In genomic region chr9:26977754-26978153, GRCm38 (mm10) we compare ENCODE assay signal across 26 mouse cellular contexts. TPM values are rescaled to one million over a fixed set of nuclear protein-coding genes. Genes with fewer than 3 reads are reported as not detected.
DNase-seq lines count a peak whose midpoint lies in the region; ATAC-seq and TF ChIP-seq lines count a peak whose summit lies in the region.
"Had no signal": no experiment of that assay in that cellular context is flagged by ENCODE, and none has a peak within 500 bp of the region (broad histone marks: within the 10 kb centered on the region; RNA-seq: fewer than 3 reads in every experiment).

No protein-coding gene starts in this region.

- no peak overlapping the region for H3K9ac ChIP-seq in forebrain, postnatal 0 days
- no peak overlapping the region for H3K9ac ChIP-seq in forebrain, embryonic 14.5 days (ENCODE audit: low read length)
- H3K9ac ChIP-seq in midbrain, postnatal 0 days (replicated peaks; ENCODE audit: low read length, poor library complexity, severe bottlenecking), result no peak overlapping the region
- no peak overlapping the region for H3K9ac ChIP-seq in midbrain, embryonic 11.5 days (ENCODE audit: low read length)
- H3K9ac ChIP-seq: embryonic facial prominence, embryonic 12.5 days; heart, embryonic 13.5 days; hindbrain, embryonic 14.5 days had no signal

- H3K4me1 ChIP-seq in forebrain, postnatal 0 days (ENCODE audit: insufficient read depth), result no peaks in the 10 kb centered on the region
- H3K4me1 ChIP-seq in forebrain, embryonic 14.5 days (ENCODE audit: control insufficient read depth, insufficient read depth, low read length), result no peaks in the 10 kb centered on the region
- H3K4me1 ChIP-seq in midbrain, postnatal 0 days (ENCODE audit: insufficient read depth, low read length), result no peaks in the 10 kb centered on the region
- H3K4me1 ChIP-seq in midbrain, embryonic 11.5 days (ENCODE audit: control insufficient read depth, insufficient read depth, low read length), result no peaks in the 10 kb centered on the region
- H3K4me1 ChIP-seq in olfactory bulb, adult 2 months (ENCODE audit: control insufficient read depth, insufficient read depth, low read length), result peaks cover 7% of the 10 kb centered on the region; the same call in 1 of the 2 replicates
- H3K4me1 ChIP-seq: embryonic facial prominence, embryonic 12.5 days; heart, embryonic 13.5 days had no signal

- H3K27ac ChIP-seq in forebrain, postnatal 0 days (ENCODE audit: low read depth, low read length), result no peak overlapping the region
- no peak overlapping the region for H3K27ac ChIP-seq in forebrain, embryonic 14.5 days (ENCODE audit: low read depth, low read length)
- no peak overlapping the region for H3K27ac ChIP-seq in layer of hippocampus, adult 2 months
- H3K27ac ChIP-seq in midbrain, postnatal 0 days (ENCODE audit: low read depth, low read length), result no peak overlapping the region
- H3K27ac ChIP-seq in midbrain, embryonic 11.5 days (ENCODE audit: low read depth, low read length), result no peak overlapping the region
- peak overlapping the region; percentile 75 for H3K27ac ChIP-seq in olfactory bulb, adult 2 months (ENCODE audit: insufficient read depth, low read depth, low read length)
- H3K27ac ChIP-seq: embryonic facial prominence, embryonic 12.5 days; heart, embryonic 13.5 days; hindbrain, embryonic 14.5 days had no signal

- no peaks in the 10 kb centered on the region for H3K27me3 ChIP-seq in forebrain, postnatal 0 days (ENCODE audit: insufficient read depth, low read length)
- H3K27me3 ChIP-seq in forebrain, embryonic 14.5 days (replicated peaks; ENCODE audit: control insufficient read depth, insufficient read depth, low read length), result no peaks in the 10 kb centered on the region
- no peaks in the 10 kb centered on the region for H3K27me3 ChIP-seq in midbrain, postnatal 0 days (ENCODE audit: insufficient read depth, low read length)
- no peaks in the 10 kb centered on the region for H3K27me3 ChIP-seq in midbrain, embryonic 11.5 days (ENCODE audit: control insufficient read depth, insufficient read depth, low read length)
- H3K27me3 ChIP-seq: embryonic facial prominence, embryonic 12.5 days; heart, embryonic 13.5 days had no signal

- DNase-seq in forebrain, postnatal 0 days, result peak; percentile 15
- DNase-seq in forebrain, embryonic 14.5 days (ENCODE audit: low spot score), result no peak
- no peak for DNase-seq in layer of hippocampus, adult 2 months (ENCODE audit: low spot score in 2 of 2)
- no peak for DNase-seq in layer of hippocampus, postnatal 36 days
- peak; percentile 9 for DNase-seq in midbrain, postnatal 0 days (ENCODE audit: low spot score)
- DNase-seq in midbrain, embryonic 11.5 days (ENCODE audit: low spot score, missing footprints), result no peak
- DNase-seq in cerebellum, postnatal 14 days, result no peak
- DNase-seq: adrenal gland, postnatal 14 days; B cell, adult 2 months; cerebellum, adult 2 months; cerebellum, postnatal 10 days; gastrocnemius, postnatal 14 days; heart, postnatal 14 days had no signal

- TF ChIP-seq POLR2A in olfactory bulb, adult 2 months (IDR thresholded peaks at IDR 0.05; ENCODE audit: insufficient read depth, low read depth, low read length), result no peak

- ATAC-seq in forebrain, postnatal 0 days, result no peak
- ATAC-seq in forebrain, embryonic 14.5 days, result no peak
- no peak for ATAC-seq in midbrain, postnatal 0 days (ENCODE audit: low FRiP score)
- ATAC-seq in midbrain, embryonic 11.5 days (ENCODE audit: low FRiP score), result no peak
- ATAC-seq: activated CD4-positive, CD25-positive, alpha-beta regulatory T cell, adult 4 months; CD4-positive, CD25-positive, alpha-beta regulatory T cell, adult 4 months; forebrain, embryonic 16.5 days had no signal

- no peak for TF ChIP-seq CTCF in forebrain, postnatal 0 days (IDR thresholded peaks at IDR 0.05; ENCODE audit: low read depth)
- peak; percentile 64 for TF ChIP-seq CTCF in layer of hippocampus, adult 2 months (conservative IDR thresholded peaks at IDR 0.05)
- TF ChIP-seq CTCF in midbrain, postnatal 0 days (IDR thresholded peaks at IDR 0.05), result peak; percentile 49
- TF ChIP-seq CTCF in olfactory bulb, adult 2 months (IDR thresholded peaks at IDR 0.05; ENCODE audit: insufficient read depth, low read depth, low read length), result no peak

- no peak overlapping the region for H3K4me3 ChIP-seq in forebrain, postnatal 0 days (ENCODE audit: low read depth, low read length)
- H3K4me3 ChIP-seq in forebrain, embryonic 14.5 days (ENCODE audit: low read depth, low read length), result no peak overlapping the region
- no peak overlapping the region for H3K4me3 ChIP-seq in layer of hippocampus, adult 2 months
- H3K4me3 ChIP-seq in midbrain, postnatal 0 days (ENCODE audit: low read depth, low read length), result no peak overlapping the region
- no peak overlapping the region for H3K4me3 ChIP-seq in midbrain, embryonic 11.5 days (ENCODE audit: low read depth, low read length)
- H3K4me3 ChIP-seq in olfactory bulb, adult 2 months (ENCODE audit: insufficient read depth, low read depth, low read length), result no peak overlapping the region
- H3K4me3 ChIP-seq: embryonic facial prominence, embryonic 12.5 days; heart, embryonic 13.5 days had no signal

- H3K9me3 ChIP-seq in forebrain, postnatal 0 days (ENCODE audit: low read length), result no peaks in the 10 kb centered on the region
- no peaks in the 10 kb centered on the region for H3K9me3 ChIP-seq in forebrain, embryonic 14.5 days (replicated peaks; ENCODE audit: control insufficient read depth, low read length)
- no peaks in the 10 kb centered on the region for H3K9me3 ChIP-seq in midbrain, postnatal 0 days (ENCODE audit: low read length)
- H3K9me3 ChIP-seq in midbrain, embryonic 11.5 days (ENCODE audit: control insufficient read depth, low read length), result no peaks in the 10 kb centered on the region
- H3K9me3 ChIP-seq: embryonic facial prominence, embryonic 12.5 days; heart, embryonic 13.5 days had no signal

- peaks cover 43% of the 10 kb centered on the region for H3K36me3 ChIP-seq in forebrain, postnatal 0 days (ENCODE audit: insufficient read depth)
- H3K36me3 ChIP-seq in forebrain, embryonic 14.5 days (ENCODE audit: control insufficient read depth, insufficient read depth, low read length), result peaks cover 53% of the 10 kb centered on the region
- peaks cover 46% of the 10 kb centered on the region for H3K36me3 ChIP-seq in midbrain, postnatal 0 days (ENCODE audit: insufficient read depth, low read length)
- peaks cover 12% of the 10 kb centered on the region for H3K36me3 ChIP-seq in midbrain, embryonic 11.5 days (ENCODE audit: control insufficient read depth, insufficient read depth, low read length)

- WGBS in forebrain, postnatal 0 days, result 80% methylated on average over 9 of the region's 9 CpGs
- WGBS in forebrain, embryonic 14.5 days, result 89% methylated on average over 9 of the region's 9 CpGs
- WGBS in midbrain, postnatal 0 days, result 91% methylated on average over 9 of the region's 9 CpGs
- WGBS in midbrain, embryonic 11.5 days, result 86% methylated on average over 9 of the region's 9 CpGs
- WGBS in olfactory bulb, adult 2 months, result 48% methylated on average over 9 of the region's 9 CpGs

- no peak overlapping the region for H3K4me2 ChIP-seq in forebrain, postnatal 0 days (ENCODE audit: low read depth)
- H3K4me2 ChIP-seq in forebrain, embryonic 14.5 days (ENCODE audit: low read length), result no peak overlapping the region
- no peak overlapping the region for H3K4me2 ChIP-seq in midbrain, postnatal 0 days (ENCODE audit: low read depth, low read length, poor library complexity, severe bottlenecking)
- no peak overlapping the region for H3K4me2 ChIP-seq in midbrain, embryonic 11.5 days
- H3K4me2 ChIP-seq: embryonic facial prominence, embryonic 12.5 days; heart, embryonic 13.5 days; hindbrain, embryonic 14.5 days had no signal

RNA-seq across cellular contexts. Expression of gene Acad8, which starts 21.6 kb away (rescaled TPM):
- total RNA-seq in forebrain, postnatal 0 days (2014; rRNA removed), result 24.0 and 27.1 TPM in 2 replicates
- 21.9 and 24.7 TPM in 2 replicates for polyA plus RNA-seq in forebrain, postnatal 0 days (2015; fragmentation: Nextera tagmentation; extraction: Ambion mirVana)
- 34.4 and 43.3 TPM in 2 replicates for polyA plus RNA-seq in forebrain, embryonic 14.5 days (2014; fragmentation: Nextera tagmentation; extraction: Ambion mirVana)
- 10 to 100 TPM; 37.6 to 40.7 TPM for total RNA-seq in layer of hippocampus, adult 2 months (2021)
- 10 to 100 TPM; 38.5 to 42.3 TPM for total RNA-seq in layer of hippocampus, postnatal 36 days (2021)
- total RNA-seq in midbrain, postnatal 0 days (2014; rRNA removed), result 13.9 and 19.7 TPM in 2 replicates
- polyA plus RNA-seq in midbrain, postnatal 0 days (2015; fragmentation: Nextera tagmentation; extraction: Ambion mirVana), result 20.7 and 22.3 TPM in 2 replicates
- polyA plus RNA-seq in midbrain, embryonic 11.5 days (2014; fragmentation: Nextera tagmentation; extraction: Ambion mirVana), result 36.0 and 40.4 TPM in 2 replicates
- polyA plus RNA-seq in olfactory bulb, adult 2 months (2012; ENCODE audit: insufficient read depth, insufficient read length, low replicate concordance, missing spikeins), result not detected in 2 replicates

RNA-seq across cellular contexts. Expression of gene Thyn1, which starts 21.8 kb away (rescaled TPM):
- total RNA-seq in forebrain, postnatal 0 days (2014; rRNA removed), result 83.2 and 108 TPM in 2 replicates
- 181 and 209 TPM in 2 replicates for polyA plus RNA-seq in forebrain, postnatal 0 days (2015; fragmentation: Nextera tagmentation; extraction: Ambion mirVana)
- polyA plus RNA-seq in forebrain, embryonic 14.5 days (2014; fragmentation: Nextera tagmentation; extraction: Ambion mirVana), result 151 and 164 TPM in 2 replicates
- total RNA-seq in layer of hippocampus, adult 2 months (2021), result 100 to 1,000 TPM in 1 of 2 experiments, 10 to 100 TPM in 1; 98.7 to 107 TPM
- total RNA-seq in layer of hippocampus, postnatal 36 days (2021), result 100 to 1,000 TPM; 107 to 109 TPM
- 48.1 and 68.6 TPM in 2 replicates for total RNA-seq in midbrain, postnatal 0 days (2014; rRNA removed)
- 136 and 140 TPM in 2 replicates for polyA plus RNA-seq in midbrain, postnatal 0 days (2015; fragmentation: Nextera tagmentation; extraction: Ambion mirVana)
- polyA plus RNA-seq in midbrain, embryonic 11.5 days (2014; fragmentation: Nextera tagmentation; extraction: Ambion mirVana), result 157 and 173 TPM in 2 replicates
- not detected in 2 replicates for polyA plus RNA-seq in olfactory bulb, adult 2 months (2012; ENCODE audit: insufficient read depth, insufficient read length, low replicate concordance, missing spikeins)

RNA-seq across cellular contexts. Expression of gene Vps26b, which starts 52.1 kb away (rescaled TPM):
- total RNA-seq in forebrain, postnatal 0 days (2014; rRNA removed), result 160 and 161 TPM in 2 replicates
- 76.1 and 86.1 TPM in 2 replicates for polyA plus RNA-seq in forebrain, postnatal 0 days (2015; fragmentation: Nextera tagmentation; extraction: Ambion mirVana)
- 77.9 and 84.4 TPM in 2 replicates for polyA plus RNA-seq in forebrain, embryonic 14.5 days (2014; fragmentation: Nextera tagmentation; extraction: Ambion mirVana)
- 100 to 1,000 TPM; 106 to 111 TPM for total RNA-seq in layer of hippocampus, adult 2 months (2021)
- 100 to 1,000 TPM; 109 to 111 TPM for total RNA-seq in layer of hippocampus, postnatal 36 days (2021)
- 145 and 161 TPM in 2 replicates for total RNA-seq in midbrain, postnatal 0 days (2014; rRNA removed)
- polyA plus RNA-seq in midbrain, postnatal 0 days (2015; fragmentation: Nextera tagmentation; extraction: Ambion mirVana), result 80.8 and 85.2 TPM in 2 replicates
- polyA plus RNA-seq in midbrain, embryonic 11.5 days (2014; fragmentation: Nextera tagmentation; extraction: Ambion mirVana), result 53.1 and 56.7 TPM in 2 replicates
- polyA plus RNA-seq in olfactory bulb, adult 2 months (2012; ENCODE audit: insufficient read depth, insufficient read length, low replicate concordance, missing spikeins), result not detected in 2 replicates

RNA-seq across cellular contexts. Expression of gene Ncapd3, which starts 52.2 kb away (rescaled TPM):
- 19.8 and 23.1 TPM in 2 replicates for total RNA-seq in forebrain, postnatal 0 days (2014; rRNA removed)
- 3.6 and 6.2 TPM in 2 replicates for polyA plus RNA-seq in forebrain, postnatal 0 days (2015; fragmentation: Nextera tagmentation; extraction: Ambion mirVana)
- 23.8 and 23.9 TPM in 2 replicates for polyA plus RNA-seq in forebrain, embryonic 14.5 days (2014; fragmentation: Nextera tagmentation; extraction: Ambion mirVana)
- total RNA-seq in layer of hippocampus, adult 2 months (2021), result 10 to 100 TPM; 18.8 to 19.6 TPM
- total RNA-seq in layer of hippocampus, postnatal 36 days (2021), result 10 to 100 TPM; 17.7 to 19.8 TPM
- 20.2 and 25.4 TPM in 2 replicates for total RNA-seq in midbrain, postnatal 0 days (2014; rRNA removed)
- 7.1 and 7.3 TPM in 2 replicates for polyA plus RNA-seq in midbrain, postnatal 0 days (2015; fragmentation: Nextera tagmentation; extraction: Ambion mirVana)
- polyA plus RNA-seq in midbrain, embryonic 11.5 days (2014; fragmentation: Nextera tagmentation; extraction: Ambion mirVana), result 39.8 and 43.3 TPM in 2 replicates
- 124 TPM in 1 of 2 replicates, not detected in the other for polyA plus RNA-seq in olfactory bulb, adult 2 months (2012; ENCODE audit: insufficient read depth, insufficient read length, low replicate concordance, missing spikeins)

RNA-seq across cellular contexts. Expression of gene Gm1110, which starts 54.8 kb away (rescaled TPM):
- 0.33 TPM in 1 of 2 replicates, not detected in the other for total RNA-seq in forebrain, postnatal 0 days (2014; rRNA removed)
- polyA plus RNA-seq in forebrain, postnatal 0 days (2015; fragmentation: Nextera tagmentation; extraction: Ambion mirVana), result 0.43 and 0.90 TPM in 2 replicates
- polyA plus RNA-seq in forebrain, embryonic 14.5 days (2014; fragmentation: Nextera tagmentation; extraction: Ambion mirVana), result 0.67 and 0.70 TPM in 2 replicates
- total RNA-seq in layer of hippocampus, adult 2 months (2021), result not detected
- total RNA-seq in layer of hippocampus, postnatal 36 days (2021), result not detected
- total RNA-seq in midbrain, postnatal 0 days (2014; rRNA removed), result 0.38 TPM in 1 of 2 replicates, not detected in the other
- polyA plus RNA-seq in midbrain, postnatal 0 days (2015; fragmentation: Nextera tagmentation; extraction: Ambion mirVana), result not detected in 2 replicates
- not detected in 2 replicates for polyA plus RNA-seq in midbrain, embryonic 11.5 days (2014; fragmentation: Nextera tagmentation; extraction: Ambion mirVana)
- not detected in 2 replicates for polyA plus RNA-seq in olfactory bulb, adult 2 months (2012; ENCODE audit: insufficient read depth, insufficient read length, low replicate concordance, missing spikeins)
- total RNA-seq: adrenal gland, adult 18-20 months; adrenal gland, postnatal 14 days; common myeloid progenitor, adult 5-6 weeks; gastrocnemius, adult 18-20 months; gastrocnemius, postnatal 14 days; heart, postnatal 14 days; hematopoietic stem cell, adult 5-6 weeks; MEL had no signal
- polyA plus RNA-seq: cerebellum, adult 2 months; embryonic facial prominence, embryonic 12.5 days; forebrain, embryonic 11.5 days; heart, embryonic 13.5 days had no signal

Comparison
In these comparisons a context has a peak if more than half of its experiments do, and no peak if none do; other contexts are left out.
1. DNase-seq: peak in forebrain, postnatal 0 days (single experiment) and midbrain, postnatal 0 days (single experiment); none in forebrain, embryonic 14.5 days (single experiment), layer of hippocampus, adult 2 months (0 of 2), layer of hippocampus, postnatal 36 days (0 of 2), midbrain, embryonic 11.5 days (single experiment) and cerebellum, postnatal 14 days (0 of 2).
2. CTCF ChIP-seq: peak in layer of hippocampus, adult 2 months (single experiment) and midbrain, postnatal 0 days (single experiment); none in forebrain, postnatal 0 days (single experiment) and olfactory bulb, adult 2 months (single experiment).
3. RNA of gene Acad8, which starts 21.6 kb away (polyA plus RNA-seq): 36.0 to 40.4 TPM in midbrain, embryonic 11.5 days, 34.4 to 43.3 TPM in forebrain, embryonic 14.5 days, 21.9 to 24.7 TPM in forebrain, postnatal 0 days and 20.7 to 22.3 TPM in midbrain, postnatal 0 days; not detected in olfactory bulb, adult 2 months; every median in the first group is over 10 times any median in the second.